Mouse (Mus musculus): ENCODE results near the gene Pcdh8.

Gene Pcdh8

GRCm38 (mm10) chr14:79754157-79754556 lies 17.0 kb downstream of the Pcdh8 start:
- DNase-seq (ENCODE audit: low read depth, low spot score), result no peak

- DNase-seq (ENCODE audit: low read depth, low spot score), result no peak
These were observed 17.4 kb downstream of the Pcdh8 start for GRCm38 (mm10) chr14:79753733-79754132.

- no peak for DNase-seq (ENCODE audit: low read depth, low spot score)
These were observed 30.6 kb downstream of the Pcdh8 start for GRCm38 (mm10) chr14:79740515-79740914.

- no peak for DNase-seq (ENCODE audit: low read depth, low spot score)
These were observed 32.7 kb downstream of the Pcdh8 start for GRCm38 (mm10) chr14:79738441-79738840.

GRCm38 (mm10) chr14:79737642-79738379 lies 33.3 kb downstream of the Pcdh8 start:
- peak; percentile 12 for DNase-seq (ENCODE audit: low read depth, low spot score)

- no peak for DNase-seq (ENCODE audit: low read depth, low spot score)
These were observed 34.3 kb downstream of the Pcdh8 start for GRCm38 (mm10) chr14:79736781-79737180.

GRCm38 (mm10) chr14:79733501-79733900 lies 37.6 kb downstream of the Pcdh8 start:
- no peak for DNase-seq (ENCODE audit: low read depth, low spot score)

GRCm38 (mm10) chr14:79728811-79729210 lies 42.3 kb downstream of the Pcdh8 start:
- no peak for DNase-seq (ENCODE audit: low read depth, low spot score)

- DNase-seq (ENCODE audit: low read depth, low spot score), result no peak
These were observed 47.0 kb downstream of the Pcdh8 start for GRCm38 (mm10) chr14:79724002-79724681.

GRCm38 (mm10) chr14:79722228-79722627 lies 48.9 kb downstream of the Pcdh8 start:
- DNase-seq (ENCODE audit: low read depth, low spot score), result no peak
